35 mouse cellular contexts compared by ENCODE assay signal in the genomic region with DNA sequence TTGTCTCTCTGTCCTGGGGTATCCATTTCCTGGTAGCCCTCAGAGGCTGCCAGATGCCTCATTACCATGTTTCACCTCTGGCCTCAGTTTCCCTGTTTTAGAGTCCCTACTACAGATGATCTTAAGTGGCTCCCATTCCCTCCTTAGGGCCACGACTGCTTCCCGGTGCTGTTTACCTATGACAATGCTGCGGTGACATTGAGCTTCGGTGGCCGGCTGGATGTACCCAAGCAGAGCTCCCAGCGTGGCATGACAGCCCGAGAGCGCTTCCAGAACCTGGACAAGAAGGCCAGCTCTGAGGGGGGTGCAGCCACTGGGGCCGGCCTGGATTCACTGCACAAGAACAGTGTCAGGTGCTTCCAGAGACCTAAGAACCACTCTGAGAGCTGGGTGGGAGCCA.
"Had no signal": no experiment of that assay in that cellular context is flagged by ENCODE, and none has a peak within 500 bp of the region (broad histone marks: within the 10 kb centered on the region; RNA-seq: fewer than 3 reads in every experiment).

No protein-coding gene starts in this region.

- H3K9ac ChIP-seq: heart, embryonic 12.5 days; heart, embryonic 13.5 days; heart, embryonic 15.5 days; hindbrain, embryonic 12.5 days; hindbrain, embryonic 13.5 days; hindbrain, embryonic 14.5 days; hindbrain, embryonic 15.5 days; intestine, embryonic 15.5 days; kidney, embryonic 15.5 days had no signal

- H3K4me1 ChIP-seq: hindbrain, embryonic 10.5 days; hindbrain, embryonic 12.5 days; hindbrain, embryonic 13.5 days; hindbrain, embryonic 15.5 days; intestine, embryonic 15.5 days; kidney, embryonic 15.5 days had no signal

- H3K9me3 ChIP-seq: heart, embryonic 12.5 days; heart, embryonic 13.5 days; heart, embryonic 15.5 days; hindbrain, embryonic 10.5 days; hindbrain, embryonic 12.5 days; hindbrain, embryonic 13.5 days; hindbrain, embryonic 15.5 days; intestine, embryonic 15.5 days; kidney, embryonic 15.5 days had no signal

- H3K4me3 ChIP-seq: heart, embryonic 12.5 days; heart, embryonic 13.5 days; heart, embryonic 15.5 days; hindbrain, embryonic 10.5 days; hindbrain, embryonic 12.5 days; hindbrain, embryonic 13.5 days; hindbrain, embryonic 15.5 days; intestine, embryonic 15.5 days; kidney, embryonic 15.5 days; layer of hippocampus, adult 2 months; left cerebral cortex, adult 2 months had no signal

- H3K27me3 ChIP-seq: heart, embryonic 12.5 days; heart, embryonic 13.5 days; heart, embryonic 15.5 days; hindbrain, embryonic 12.5 days; hindbrain, embryonic 13.5 days; hindbrain, embryonic 15.5 days; intestine, embryonic 15.5 days; kidney, embryonic 15.5 days had no signal

- H3K27ac ChIP-seq: heart, embryonic 13.5 days; heart, embryonic 15.5 days; hindbrain, embryonic 10.5 days; hindbrain, embryonic 12.5 days; hindbrain, embryonic 13.5 days; hindbrain, embryonic 14.5 days; hindbrain, embryonic 15.5 days; hindbrain, postnatal 0 days; intestine, embryonic 15.5 days; kidney, embryonic 15.5 days; kidney, postnatal 0 days; layer of hippocampus, adult 2 months; left cerebral cortex, adult 2 months had no signal

- DNase-seq: heart, postnatal 10 days; heart, postnatal 14 days; heart, postnatal 36 days; heart, postnatal 4 days; kidney, adult 11 months; kidney, adult 18-20 months; kidney, adult 2 months; kidney, adult 8-10 months; kidney, adult 9 months; kidney, postnatal 10 days; kidney, postnatal 14 days; kidney, postnatal 25 days; kidney, postnatal 36 days; kidney, postnatal 4 days; layer of hippocampus, adult 9-11 months; layer of hippocampus, postnatal 36 days had no signal

- H3K4me2 ChIP-seq: heart, embryonic 11.5 days; heart, embryonic 12.5 days; heart, embryonic 13.5 days; heart, embryonic 15.5 days; hindbrain, embryonic 12.5 days; hindbrain, embryonic 13.5 days; hindbrain, embryonic 14.5 days; hindbrain, embryonic 15.5 days; intestine, embryonic 15.5 days; kidney, embryonic 15.5 days had no signal

- ATAC-seq: hindbrain, embryonic 16.5 days; hindbrain, postnatal 0 days; inflammation-experienced regulatory T-cells, adult 6 months; intestine, embryonic 15.5 days; intestine, embryonic 16.5 days; intestine, postnatal 0 days had no signal
